Mouse (Mus musculus) intestine, embryonic 15.5 days (tissue): ENCODE results near the gene Abcg8. TPM values are rescaled to one million over a fixed set of nuclear protein-coding genes. Genes with fewer than 3 reads are reported as not detected.

Experiments used
- ATAC-seq: fragments of 200-750 bp; cut with Nextera tagmentation; 2 replicates; pipeline ENCODE4 v1.8.0; 2017; ENCODE audit warnings: moderate TSS enrichment, moderate library complexity
- H3K27ac ChIP-seq: fragments of 300-500 bp; sonication (generic); 2 replicates; pipeline ENCODE4 v1.5.1; 2015; ENCODE audit warnings: mild to moderate bottlenecking, inconsistent platforms
- H3K27me3 ChIP-seq: fragments of 300-500 bp; sonication (generic); replicated peaks from 2 replicates; pipeline ENCODE4 v1.6.1; 2015; ENCODE audit warnings: inconsistent platforms
- H3K36me3 ChIP-seq: fragments of 300-500 bp; sonication (generic); 2 replicates; pipeline ENCODE4 v1.6.1; 2015; ENCODE audit warnings: inconsistent platforms
- H3K4me1 ChIP-seq: fragments of 300-500 bp; sonication (generic); replicated peaks from 2 replicates; pipeline ENCODE4 v1.6.1; 2015; ENCODE audit warnings: inconsistent platforms
- H3K4me2 ChIP-seq: fragments of 300-500 bp; sonication (generic); replicated peaks from 2 replicates; pipeline ENCODE4 v1.6.1; 2015; ENCODE audit warnings: mild to moderate bottlenecking, inconsistent platforms
- H3K4me3 ChIP-seq: fragments of 300-500 bp; sonication (generic); replicated peaks from 2 replicates; pipeline ENCODE4 v1.5.1; 2015; ENCODE audit warnings: inconsistent platforms
- H3K9ac ChIP-seq: fragments of 300-500 bp; sonication (generic); 2 replicates; pipeline ENCODE4 v1.6.1; 2015; ENCODE audit warnings: inconsistent platforms
- H3K9me3 ChIP-seq: fragments of 300-500 bp; sonication (generic); 2 replicates; pipeline ENCODE4 v1.6.1; 2016; ENCODE audit warnings: inconsistent platforms
- WGBS: fragments of 180-500 bp; shearing (Covaris S2); methylation state at CpG from one replicate; pipeline ENCODE4 v1.1.7; 2015; 5-methylcytosine and 5-hydroxymethylcytosine counted together
- polyA plus RNA-seq: library from polyadenylated mRNA; unstranded; fragments of >200 nt; fragmentation: Nextera tagmentation; extraction: Ambion mirVana; gene quantifications from 2 replicates; pipeline ENCODE4 v1.2.1, GENCODE M21; 2015

The Abcg8 gene
- polyA plus RNA-seq, 1 experiment from 2014 or later: 0.30 TPM

GRCm38 (mm10) chr17:84719105-84719504 lies 43.0 kb downstream of the Abcg8 start:
- WGBS: 73% methylated on average over 3 of the region's 3 CpGs
- no peaks in the 10 kb centered on the region for H3K27me3 ChIP-seq
- ATAC-seq: no peak
- no peak overlapping the region for H3K4me2 ChIP-seq
- no peaks in the 10 kb centered on the region for H3K9me3 ChIP-seq
- no peak overlapping the region for H3K4me3 ChIP-seq
- no peak overlapping the region for H3K9ac ChIP-seq
- H3K36me3 ChIP-seq: 0 out of 2 replicates have a peak, but pooled peaks cover 18% of the 10 kb centered on the region
- no peak overlapping the region for H3K27ac ChIP-seq
- no peaks in the 10 kb centered on the region for H3K4me1 ChIP-seq

GRCm38 (mm10) chr17:84724028-84724427 lies 47.9 kb downstream of the Abcg8 start:
- H3K27ac ChIP-seq: no peak overlapping the region
- 88% methylated on average over 9 of the region's 9 CpGs for WGBS
- H3K9me3 ChIP-seq: no peaks in the 10 kb centered on the region
- H3K4me2 ChIP-seq: no peak overlapping the region
- no peak for ATAC-seq
- no peaks in the 10 kb centered on the region for H3K4me1 ChIP-seq
- peaks cover 26% of the 10 kb centered on the region; the same call in 1 of the 2 replicates for H3K36me3 ChIP-seq
- no peaks in the 10 kb centered on the region for H3K27me3 ChIP-seq
- no peak overlapping the region for H3K9ac ChIP-seq
- H3K4me3 ChIP-seq: no peak overlapping the region

- H3K9me3 ChIP-seq: no peaks in the 10 kb centered on the region
- no peaks in the 10 kb centered on the region for H3K27me3 ChIP-seq
- no peak overlapping the region for H3K9ac ChIP-seq
- H3K4me1 ChIP-seq: no peaks in the 10 kb centered on the region
- peaks cover 26% of the 10 kb centered on the region for H3K36me3 ChIP-seq
- H3K27ac ChIP-seq: no peak overlapping the region
- WGBS: 94% methylated on average over 3 of the region's 3 CpGs
- H3K4me3 ChIP-seq: no peak overlapping the region
- no peak overlapping the region for H3K4me2 ChIP-seq
- no peak for ATAC-seq
Measured at GRCm38 (mm10) chr17:84725163-84725562, 49.1 kb downstream of the Abcg8 start.

- no peak overlapping the region for H3K27ac ChIP-seq
- WGBS: 79% methylated on average over 1 of the region's 1 CpGs
- H3K4me1 ChIP-seq: no peaks in the 10 kb centered on the region
- H3K27me3 ChIP-seq: no peaks in the 10 kb centered on the region
- peaks cover 27% of the 10 kb centered on the region for H3K36me3 ChIP-seq
- H3K9ac ChIP-seq: no peak overlapping the region
- no peaks in the 10 kb centered on the region for H3K9me3 ChIP-seq
- no peak overlapping the region for H3K4me2 ChIP-seq
- H3K4me3 ChIP-seq: no peak overlapping the region
- ATAC-seq: peak; percentile 53; the same call in 1 of the 2 replicates
Measured at GRCm38 (mm10) chr17:84728201-84728911, 52.3 kb downstream of the Abcg8 start.

GRCm38 (mm10) chr17:84729140-84729539 lies 53.0 kb downstream of the Abcg8 start:
- no peak overlapping the region for H3K9ac ChIP-seq
- H3K4me3 ChIP-seq: no peak overlapping the region
- peaks cover 22% of the 10 kb centered on the region for H3K36me3 ChIP-seq
- ATAC-seq: no peak
- no peaks in the 10 kb centered on the region for H3K9me3 ChIP-seq
- no peak overlapping the region for H3K27ac ChIP-seq
- 88% methylated on average over 5 of the region's 5 CpGs for WGBS
- H3K4me1 ChIP-seq: no peaks in the 10 kb centered on the region
- no peak overlapping the region for H3K4me2 ChIP-seq
- H3K27me3 ChIP-seq: no peaks in the 10 kb centered on the region

- Histone ChIP-seq H3K9ac (no peak overlapping the region), H3K4me2 (no peak overlapping the region), H3K36me3 (peaks cover 14% of the 10 kb centered on the region), H3K27me3 (no peaks in the 10 kb centered on the region), H3K27ac (no peak overlapping the region), H3K9me3 (no peaks in the 10 kb centered on the region), H3K4me3 (no peak overlapping the region), H3K4me1 (no peaks in the 10 kb centered on the region; the same call in 1 of the 2 replicates)
- no peak for ATAC-seq
- WGBS: 89% methylated on average over 12 of the region's 12 CpGs
Measured at GRCm38 (mm10) chr17:84731361-84731760, 55.3 kb downstream of the Abcg8 start.

- H3K4me2 ChIP-seq: no peak overlapping the region
- no peak overlapping the region for H3K27ac ChIP-seq
- 85% methylated on average over 8 of the region's 8 CpGs for WGBS
- no peak overlapping the region for H3K9ac ChIP-seq
- no peak for ATAC-seq
- H3K27me3 ChIP-seq: no peaks in the 10 kb centered on the region
- no peak overlapping the region for H3K4me3 ChIP-seq
- H3K36me3 ChIP-seq: peaks cover 11% of the 10 kb centered on the region
- H3K4me1 ChIP-seq: no peaks in the 10 kb centered on the region; the same call in 1 of the 2 replicates
- H3K9me3 ChIP-seq: no peaks in the 10 kb centered on the region
Measured at GRCm38 (mm10) chr17:84732612-84733011, 56.5 kb downstream of the Abcg8 start.

GRCm38 (mm10) chr17:84736719-84737118 lies 60.6 kb downstream of the Abcg8 start:
- ATAC-seq: no peak
- Histone ChIP-seq H3K4me2 (no peak overlapping the region), H3K9ac (no peak overlapping the region), H3K9me3 (no peaks in the 10 kb centered on the region), H3K27me3 (no peaks in the 10 kb centered on the region), H3K4me3 (no peak overlapping the region), H3K36me3 (no peaks in the 10 kb centered on the region), H3K4me1 (no peaks in the 10 kb centered on the region; the same call in 1 of the 2 replicates), H3K27ac (no peak overlapping the region)
- WGBS: 63% methylated on average over 9 of the region's 9 CpGs

GRCm38 (mm10) chr17:84738073-84738797 lies 62.1 kb downstream of the Abcg8 start:
- ATAC-seq: no peak
- Histone ChIP-seq H3K4me2 (no peak overlapping the region), H3K4me1 (peaks cover 1% of the 10 kb centered on the region; the same call in 1 of the 2 replicates), H3K4me3 (no peak overlapping the region), H3K36me3 (no peaks in the 10 kb centered on the region), H3K9me3 (no peaks in the 10 kb centered on the region), H3K27ac (no peak overlapping the region), H3K9ac (no peak overlapping the region), H3K27me3 (no peaks in the 10 kb centered on the region)
- WGBS: 82% methylated on average over 9 of the region's 9 CpGs

GRCm38 (mm10) chr17:84744256-84744655 lies 68.2 kb downstream of the Abcg8 start:
- no peak overlapping the region for H3K4me2 ChIP-seq
- 78% methylated on average over 4 of the region's 4 CpGs for WGBS
- H3K36me3 ChIP-seq: no peaks in the 10 kb centered on the region
- no peaks in the 10 kb centered on the region for H3K9me3 ChIP-seq
- H3K9ac ChIP-seq: no peak overlapping the region
- no peak overlapping the region for H3K4me3 ChIP-seq
- no peak overlapping the region for H3K27ac ChIP-seq
- ATAC-seq: no peak
- no peaks in the 10 kb centered on the region for H3K27me3 ChIP-seq
- 0 out of 2 replicates have a peak, but pooled peaks cover 3% of the 10 kb centered on the region for H3K4me1 ChIP-seq

GRCm38 (mm10) chr17:84745001-84745400 lies 68.9 kb downstream of the Abcg8 start:
- 0 out of 2 replicates have a peak, but pooled peaks cover 3% of the 10 kb centered on the region for H3K4me1 ChIP-seq
- ATAC-seq: no peak
- H3K27me3 ChIP-seq: no peaks in the 10 kb centered on the region
- H3K36me3 ChIP-seq: no peaks in the 10 kb centered on the region
- no peak overlapping the region for H3K27ac ChIP-seq
- H3K4me2 ChIP-seq: no peak overlapping the region
- H3K4me3 ChIP-seq: no peak overlapping the region
- WGBS: 81% methylated on average over 9 of the region's 9 CpGs
- no peak overlapping the region for H3K9ac ChIP-seq
- no peaks in the 10 kb centered on the region for H3K9me3 ChIP-seq

- H3K9me3 ChIP-seq: no peaks in the 10 kb centered on the region
- H3K4me1 ChIP-seq: 0 out of 2 replicates have a peak, but pooled peaks cover 3% of the 10 kb centered on the region
- WGBS: 69% methylated on average over 6 of the region's 6 CpGs
- no peak overlapping the region for H3K9ac ChIP-seq
- no peak for ATAC-seq
- H3K27me3 ChIP-seq: no peaks in the 10 kb centered on the region
- no peaks in the 10 kb centered on the region for H3K36me3 ChIP-seq
- no peak overlapping the region for H3K27ac ChIP-seq
- H3K4me3 ChIP-seq: no peak overlapping the region
- H3K4me2 ChIP-seq: no peak overlapping the region
Measured at GRCm38 (mm10) chr17:84747212-84747611, 71.1 kb downstream of the Abcg8 start.
